Mouse (Mus musculus): ENCODE data around the gene Lca5l. TPM values are rescaled to one million over a fixed set of nuclear protein-coding genes. Genes with fewer than 3 reads are reported as not detected.

The Lca5l gene
- polyA plus RNA-seq, 1 experiment from 2014 or later: 0.50 TPM

DNA sequence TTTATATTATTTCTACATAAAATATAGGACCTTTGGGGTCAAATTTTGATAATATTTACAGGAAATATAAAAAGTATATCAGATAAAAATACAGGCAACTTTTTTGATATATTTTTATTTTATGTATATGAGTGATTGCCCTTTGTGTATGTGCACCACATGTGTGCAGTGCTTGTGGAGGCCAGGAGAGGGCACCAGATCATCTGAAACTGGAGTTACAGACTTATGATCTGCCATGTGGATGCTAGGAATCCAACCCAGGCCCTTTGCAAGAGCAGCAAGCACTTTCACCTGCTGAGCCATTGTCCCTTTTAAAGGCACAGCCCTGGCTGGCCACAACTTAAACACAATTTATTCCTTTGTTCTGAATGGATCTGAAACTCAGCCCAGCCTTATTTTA lies 12.9 kb downstream of the Lca5l start:
- Histone ChIP-seq H3K9me3 (ENCODE audit: control insufficient read depth, low read length) (0 out of 2 replicates have a peak, but pooled peaks cover 2% of the 10 kb centered on the region), H3K27ac (ENCODE audit: low read length) (no peak overlapping the region), H3K4me3 (ENCODE audit: low read length) (no peak overlapping the region), H3K27me3 (replicated peaks; ENCODE audit: control insufficient read depth, insufficient read depth, low read length) (no peaks in the 10 kb centered on the region), H3K4me2 (ENCODE audit: low read depth, low read length) (no peak overlapping the region), H3K36me3 (ENCODE audit: control insufficient read depth, insufficient read depth, low read length) (no peaks in the 10 kb centered on the region), H3K9ac (ENCODE audit: low read depth, low read length) (no peak overlapping the region), H3K4me1 (ENCODE audit: control insufficient read depth, insufficient read depth, low read length) (no peaks in the 10 kb centered on the region)
- no peak for ATAC-seq

DNA sequence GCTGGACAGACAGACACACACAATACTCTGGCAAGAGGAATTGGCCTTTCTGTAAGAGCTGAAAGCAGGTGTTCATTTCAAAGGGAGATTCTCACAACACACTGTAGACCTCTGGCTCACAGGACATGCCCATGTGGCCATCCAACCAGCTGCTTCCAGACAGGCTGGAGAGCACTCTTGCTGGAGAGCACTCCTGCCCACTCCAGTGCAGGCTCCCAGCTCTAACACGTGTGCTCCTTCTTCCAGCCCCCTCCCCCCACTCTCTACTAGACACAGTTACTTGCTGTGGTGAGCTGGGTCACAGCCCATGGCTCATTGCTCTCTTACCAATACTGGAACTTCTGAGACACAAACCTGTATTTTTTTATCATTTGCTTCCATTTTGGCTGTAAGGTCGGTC lies 16.7 kb downstream of the Lca5l start:
- no peaks in the 10 kb centered on the region for H3K4me1 ChIP-seq (ENCODE audit: control insufficient read depth, insufficient read depth, low read length)
- no peak overlapping the region for H3K4me2 ChIP-seq (ENCODE audit: low read depth, low read length)
- H3K27me3 ChIP-seq (replicated peaks; ENCODE audit: control insufficient read depth, insufficient read depth, low read length): no peaks in the 10 kb centered on the region
- no peak for ATAC-seq
- H3K9me3 ChIP-seq (ENCODE audit: control insufficient read depth, low read length): 0 out of 2 replicates have a peak, but pooled peaks cover 2% of the 10 kb centered on the region
- no peak overlapping the region for H3K27ac ChIP-seq (ENCODE audit: low read length)
- no peak overlapping the region for H3K4me3 ChIP-seq (ENCODE audit: low read length)
- H3K9ac ChIP-seq (ENCODE audit: low read depth, low read length): no peak overlapping the region
- H3K36me3 ChIP-seq (ENCODE audit: control insufficient read depth, insufficient read depth, low read length): no peaks in the 10 kb centered on the region
- WGBS: 45% methylated on average over 2 of the region's 2 CpGs

DNA sequence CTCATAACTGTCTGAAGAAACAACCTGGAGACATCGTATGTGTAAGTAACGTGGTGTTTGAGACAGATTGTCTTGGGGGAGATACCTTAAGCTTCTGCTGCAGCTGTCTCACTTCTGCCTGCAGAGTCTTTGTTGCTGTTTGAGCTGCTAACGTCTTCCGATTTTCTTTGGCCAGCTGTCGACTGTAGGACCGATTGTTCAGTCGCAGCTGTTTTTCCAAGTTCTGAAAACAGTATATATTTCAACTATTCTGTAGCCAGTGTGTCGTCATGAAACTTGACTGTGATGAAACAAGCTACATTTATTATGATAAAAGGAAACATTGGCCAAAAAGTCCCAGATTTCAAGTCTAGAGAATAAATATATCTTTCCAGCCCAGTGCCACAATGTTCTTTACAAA lies 18.4 kb downstream of the Lca5l start:
- no peaks in the 10 kb centered on the region for H3K36me3 ChIP-seq (ENCODE audit: control insufficient read depth, insufficient read depth, low read length)
- no peaks in the 10 kb centered on the region for H3K4me1 ChIP-seq (ENCODE audit: control insufficient read depth, insufficient read depth, low read length)
- WGBS: 54% methylated on average over 8 of the region's 8 CpGs
- no peak for ATAC-seq
- no peaks in the 10 kb centered on the region for H3K9me3 ChIP-seq (ENCODE audit: control insufficient read depth, low read length)
- no peaks in the 10 kb centered on the region for H3K27me3 ChIP-seq (replicated peaks; ENCODE audit: control insufficient read depth, insufficient read depth, low read length)
- no peak overlapping the region for H3K27ac ChIP-seq (ENCODE audit: low read length)
- no peak overlapping the region for H3K4me2 ChIP-seq (ENCODE audit: low read depth, low read length)
- no peak overlapping the region for H3K9ac ChIP-seq (ENCODE audit: low read depth, low read length)
- H3K4me3 ChIP-seq (ENCODE audit: low read length): no peak overlapping the region

DNA sequence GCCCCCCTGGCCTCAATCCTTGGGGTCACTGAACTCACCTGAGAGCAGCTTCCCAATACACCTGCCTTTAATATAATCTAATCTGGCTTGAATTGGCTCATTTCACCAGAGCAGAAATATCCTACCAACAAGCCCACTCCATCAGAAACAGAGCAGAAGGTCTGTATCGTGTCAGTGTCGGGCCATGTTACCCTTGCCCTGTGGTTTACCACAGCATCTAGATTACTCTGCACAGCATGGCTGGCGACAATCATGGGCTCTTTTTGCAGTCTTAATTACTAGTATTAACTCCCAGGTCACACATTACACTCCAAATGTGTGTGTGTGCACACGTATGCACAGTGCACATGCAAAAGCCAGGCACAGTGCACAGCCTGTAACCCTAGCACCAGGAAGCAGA lies 23.2 kb downstream of the Lca5l start:
- Histone ChIP-seq H3K36me3 (ENCODE audit: control insufficient read depth, insufficient read depth, low read length) (no peaks in the 10 kb centered on the region), H3K4me3 (ENCODE audit: low read length) (no peak overlapping the region), H3K4me2 (ENCODE audit: low read depth, low read length) (no peak overlapping the region), H3K9me3 (ENCODE audit: control insufficient read depth, low read length) (no peaks in the 10 kb centered on the region), H3K9ac (ENCODE audit: low read depth, low read length) (no peak overlapping the region), H3K27me3 (replicated peaks; ENCODE audit: control insufficient read depth, insufficient read depth, low read length) (no peaks in the 10 kb centered on the region), H3K27ac (ENCODE audit: low read length) (no peak overlapping the region), H3K4me1 (ENCODE audit: control insufficient read depth, insufficient read depth, low read length) (no peaks in the 10 kb centered on the region)
- WGBS: 80% methylated on average over 4 of the region's 4 CpGs
- ATAC-seq: no peak

DNA sequence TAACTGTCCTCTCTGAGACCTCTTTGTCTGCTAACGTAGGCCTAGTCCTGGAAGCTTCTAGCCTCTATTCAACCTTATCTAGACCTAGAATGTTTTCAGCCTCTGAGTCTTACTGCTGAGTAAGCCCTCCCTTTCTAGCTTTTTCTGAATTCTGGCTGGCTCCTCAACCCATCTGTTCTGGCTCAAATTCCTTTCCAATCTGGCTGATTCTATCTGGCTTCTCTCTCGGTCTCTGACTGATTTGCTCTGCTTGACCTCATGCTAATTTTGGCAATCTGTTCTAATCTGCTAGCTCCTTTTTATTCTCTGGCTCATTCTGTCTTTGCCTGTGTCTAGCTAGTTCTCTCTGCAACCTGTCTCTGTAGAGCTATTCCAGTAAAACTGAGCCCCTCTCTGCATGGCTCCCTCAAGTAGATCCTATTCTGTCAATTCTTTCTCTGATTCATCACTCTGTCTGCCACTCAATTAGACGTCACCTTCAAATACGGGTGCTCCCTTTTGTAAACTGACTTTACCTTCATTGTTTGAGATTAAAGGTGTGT lies 26.3 kb downstream of the Lca5l start:
- no peak overlapping the region for H3K4me2 ChIP-seq (ENCODE audit: low read depth, low read length)
- no peaks in the 10 kb centered on the region for H3K4me1 ChIP-seq (ENCODE audit: control insufficient read depth, insufficient read depth, low read length)
- H3K4me3 ChIP-seq (ENCODE audit: low read length): no peak overlapping the region
- 73% methylated on average over 4 of the region's 4 CpGs for WGBS
- H3K9me3 ChIP-seq (ENCODE audit: control insufficient read depth, low read length): no peaks in the 10 kb centered on the region
- no peaks in the 10 kb centered on the region for H3K36me3 ChIP-seq (ENCODE audit: control insufficient read depth, insufficient read depth, low read length)
- no peak overlapping the region for H3K27ac ChIP-seq (ENCODE audit: low read length)
- H3K27me3 ChIP-seq (replicated peaks; ENCODE audit: control insufficient read depth, insufficient read depth, low read length): no peaks in the 10 kb centered on the region
- no peak overlapping the region for H3K9ac ChIP-seq (ENCODE audit: low read depth, low read length)
- ATAC-seq: no peak

DNA sequence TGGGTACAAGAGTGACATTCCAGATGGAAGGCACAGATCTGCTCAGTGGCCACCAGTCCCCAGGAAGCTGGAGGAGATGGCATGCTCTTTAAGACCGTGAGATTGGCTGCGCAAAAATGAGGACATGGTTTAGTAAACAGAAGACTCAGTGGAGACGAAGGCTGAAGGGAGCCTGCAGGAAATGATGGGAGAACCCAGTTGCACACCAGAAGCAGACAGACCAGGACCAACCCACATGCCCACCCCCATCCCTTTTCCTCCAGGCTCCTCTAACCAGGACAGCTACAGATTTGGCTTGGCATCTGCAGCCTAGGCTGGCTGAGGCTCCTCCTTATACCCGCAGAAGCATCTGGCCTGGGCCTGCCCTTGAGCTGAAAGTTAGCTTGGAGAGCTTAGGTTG lies 30.7 kb downstream of the Lca5l start:
- H3K9me3 ChIP-seq (ENCODE audit: control insufficient read depth, low read length): no peaks in the 10 kb centered on the region
- H3K9ac ChIP-seq (ENCODE audit: low read depth, low read length): no peak overlapping the region
- H3K36me3 ChIP-seq (ENCODE audit: control insufficient read depth, insufficient read depth, low read length): no peaks in the 10 kb centered on the region
- no peaks in the 10 kb centered on the region for H3K27me3 ChIP-seq (replicated peaks; ENCODE audit: control insufficient read depth, insufficient read depth, low read length)
- peaks cover 5% of the 10 kb centered on the region; the same call in 1 of the 2 replicates for H3K4me1 ChIP-seq (ENCODE audit: control insufficient read depth, insufficient read depth, low read length)
- no peak for ATAC-seq
- 84% methylated on average over 4 of the region's 4 CpGs for WGBS
- no peak overlapping the region for H3K4me2 ChIP-seq (ENCODE audit: low read depth, low read length)
- H3K4me3 ChIP-seq (ENCODE audit: low read length): no peak overlapping the region
- no peak overlapping the region for H3K27ac ChIP-seq (ENCODE audit: low read length)

DNA sequence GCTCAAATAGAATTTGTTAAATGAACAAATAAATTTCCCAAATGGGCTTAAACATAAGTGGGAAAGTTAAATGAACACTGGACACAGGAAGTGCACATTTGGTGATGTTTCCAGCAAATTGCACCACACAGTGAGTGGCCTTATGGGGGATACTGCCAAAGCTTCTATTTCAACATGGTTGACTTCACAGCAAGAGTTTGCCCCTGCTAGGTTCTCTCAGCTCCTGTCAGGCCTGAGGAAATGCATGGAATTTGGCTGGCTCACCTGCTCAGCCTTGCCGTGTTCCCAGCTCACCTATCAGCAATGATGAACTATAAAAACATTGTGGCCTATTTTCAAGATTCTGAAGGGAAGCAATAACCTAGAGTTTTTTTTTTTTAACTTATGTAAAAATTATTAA lies 31.1 kb downstream of the Lca5l start:
- no peaks in the 10 kb centered on the region for H3K27me3 ChIP-seq (replicated peaks; ENCODE audit: control insufficient read depth, insufficient read depth, low read length)
- no peak overlapping the region for H3K4me3 ChIP-seq (ENCODE audit: low read length)
- H3K36me3 ChIP-seq (ENCODE audit: control insufficient read depth, insufficient read depth, low read length): no peaks in the 10 kb centered on the region
- peaks cover 5% of the 10 kb centered on the region; the same call in 1 of the 2 replicates for H3K4me1 ChIP-seq (ENCODE audit: control insufficient read depth, insufficient read depth, low read length)
- no peak overlapping the region for H3K9ac ChIP-seq (ENCODE audit: low read depth, low read length)
- no peak overlapping the region for H3K27ac ChIP-seq (ENCODE audit: low read length)
- no peak for ATAC-seq
- H3K4me2 ChIP-seq (ENCODE audit: low read depth, low read length): no peak overlapping the region
- no peaks in the 10 kb centered on the region for H3K9me3 ChIP-seq (ENCODE audit: control insufficient read depth, low read length)
- 74% methylated on average over 1 of the region's 1 CpGs for WGBS

DNA sequence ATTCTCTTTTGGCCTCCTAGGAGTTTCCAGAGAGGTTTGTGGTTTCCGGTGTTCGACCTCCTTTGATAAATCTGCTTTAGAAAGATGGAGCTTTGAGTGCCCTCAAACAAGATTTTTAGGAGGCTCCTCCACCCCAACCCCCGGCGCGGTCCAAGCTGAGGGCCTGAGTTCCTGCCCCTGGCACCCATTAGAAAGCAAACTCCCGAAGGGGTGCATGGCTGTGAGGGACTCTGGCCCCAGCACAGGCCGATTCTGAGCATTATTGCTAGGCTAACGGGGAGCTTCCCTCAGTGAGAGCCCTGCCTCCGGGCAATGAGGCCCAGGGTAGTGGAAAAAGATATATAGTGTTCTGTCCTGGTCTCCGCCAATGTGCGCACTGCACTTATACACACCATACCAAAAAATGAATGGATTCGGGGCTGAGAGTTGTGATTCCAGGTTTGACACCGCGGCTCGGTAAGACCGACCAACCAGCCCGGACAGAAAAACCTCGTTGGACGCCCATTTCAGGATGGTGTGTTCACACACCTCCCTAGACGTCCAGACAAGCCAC lies 32.2 kb downstream of the Lca5l start:
- peak overlapping the region; percentile 74 for H3K4me3 ChIP-seq (ENCODE audit: low read length)
- peak overlapping the region; percentile 100 for H3K4me2 ChIP-seq (ENCODE audit: low read depth, low read length)
- ATAC-seq: peak; percentile 21; the same call in 1 of the 2 replicates
- H3K36me3 ChIP-seq (ENCODE audit: control insufficient read depth, insufficient read depth, low read length): no peaks in the 10 kb centered on the region
- no peaks in the 10 kb centered on the region for H3K27me3 ChIP-seq (replicated peaks; ENCODE audit: control insufficient read depth, insufficient read depth, low read length)
- H3K4me1 ChIP-seq (ENCODE audit: control insufficient read depth, insufficient read depth, low read length): peaks cover 5% of the 10 kb centered on the region; the same call in 1 of the 2 replicates
- H3K9me3 ChIP-seq (ENCODE audit: control insufficient read depth, low read length): no peaks in the 10 kb centered on the region
- peak overlapping the region; percentile 94 for H3K9ac ChIP-seq (ENCODE audit: low read depth, low read length)
- 81% methylated on average over 20 of the region's 20 CpGs for WGBS
- H3K27ac ChIP-seq (ENCODE audit: low read length): no peak overlapping the region; the same call in 1 of the 2 replicates

DNA sequence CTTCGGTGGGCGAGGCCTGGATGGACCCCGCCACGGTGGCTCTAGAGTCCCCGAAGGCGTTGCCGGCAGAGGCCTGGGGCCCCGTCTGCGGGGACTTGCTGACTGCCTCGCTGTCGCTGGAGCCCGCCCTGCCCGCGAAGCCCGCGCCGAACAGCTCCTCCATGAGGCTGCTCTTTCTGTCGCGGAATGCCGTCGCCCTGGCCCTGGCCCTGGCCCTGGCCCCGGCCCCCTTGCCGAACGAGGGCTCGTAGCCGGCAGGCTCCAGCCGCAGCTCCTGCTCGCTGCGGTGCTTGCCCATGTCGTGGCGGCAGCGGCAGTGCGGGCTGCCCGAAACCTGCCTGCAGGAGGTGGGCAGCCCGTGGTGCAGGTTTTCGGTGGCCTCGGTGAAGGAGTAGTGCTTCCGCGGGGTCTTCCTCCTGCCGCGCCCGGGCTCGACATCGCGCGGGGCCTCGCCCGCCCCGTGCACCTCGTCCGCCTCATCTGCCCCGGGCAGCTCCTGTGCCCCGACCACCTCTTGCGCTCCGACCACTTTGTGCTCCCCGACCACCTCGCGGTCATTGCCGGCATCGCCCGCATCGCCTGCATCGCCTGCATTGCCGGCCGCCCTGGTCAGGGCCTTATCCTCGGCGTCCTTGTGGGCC lies 32.9 kb downstream of the Lca5l start:
- H3K4me1 ChIP-seq (ENCODE audit: control insufficient read depth, insufficient read depth, low read length): peaks cover 5% of the 10 kb centered on the region; the same call in 1 of the 2 replicates
- peak; percentile 85 for ATAC-seq
- WGBS: 2% methylated on average over 57 of the region's 67 CpGs

More for the DNA sequence above, 32.9 kb downstream of the Lca5l start:
- Histone ChIP-seq H3K9ac (ENCODE audit: low read depth, low read length) (peak overlapping the region; percentile 94), H3K4me2 (ENCODE audit: low read depth, low read length) (peak overlapping the region; percentile 100), H3K27ac (ENCODE audit: low read length) (peak overlapping the region; percentile 76), H3K4me3 (ENCODE audit: low read length) (peak overlapping the region; percentile 74), H3K27me3 (replicated peaks; ENCODE audit: control insufficient read depth, insufficient read depth, low read length) (no peaks in the 10 kb centered on the region), H3K36me3 (ENCODE audit: control insufficient read depth, insufficient read depth, low read length) (no peaks in the 10 kb centered on the region), H3K9me3 (ENCODE audit: control insufficient read depth, low read length) (no peaks in the 10 kb centered on the region)
